Mouse (Mus musculus): ENCODE results near the gene Msantd1.

- no peak for TF ChIP-seq CTCF (IDR thresholded peaks at IDR 0.05; ENCODE audit: borderline replicate concordance, insufficient read depth, low read length)
- no peak for TF ChIP-seq POLR2A (IDR thresholded peaks at IDR 0.05; ENCODE audit: low read depth, low read length)
Measured at GRCm38 (mm10) chr5:34950486-34951160, 42.8 kb downstream of the Msantd1 start.
